Mouse (Mus musculus): ENCODE results near the gene Zfp1.
A peak's percentile ranks its signal among the peaks of the same experiment; 100 is the strongest.

The Zfp1 gene

DNA sequence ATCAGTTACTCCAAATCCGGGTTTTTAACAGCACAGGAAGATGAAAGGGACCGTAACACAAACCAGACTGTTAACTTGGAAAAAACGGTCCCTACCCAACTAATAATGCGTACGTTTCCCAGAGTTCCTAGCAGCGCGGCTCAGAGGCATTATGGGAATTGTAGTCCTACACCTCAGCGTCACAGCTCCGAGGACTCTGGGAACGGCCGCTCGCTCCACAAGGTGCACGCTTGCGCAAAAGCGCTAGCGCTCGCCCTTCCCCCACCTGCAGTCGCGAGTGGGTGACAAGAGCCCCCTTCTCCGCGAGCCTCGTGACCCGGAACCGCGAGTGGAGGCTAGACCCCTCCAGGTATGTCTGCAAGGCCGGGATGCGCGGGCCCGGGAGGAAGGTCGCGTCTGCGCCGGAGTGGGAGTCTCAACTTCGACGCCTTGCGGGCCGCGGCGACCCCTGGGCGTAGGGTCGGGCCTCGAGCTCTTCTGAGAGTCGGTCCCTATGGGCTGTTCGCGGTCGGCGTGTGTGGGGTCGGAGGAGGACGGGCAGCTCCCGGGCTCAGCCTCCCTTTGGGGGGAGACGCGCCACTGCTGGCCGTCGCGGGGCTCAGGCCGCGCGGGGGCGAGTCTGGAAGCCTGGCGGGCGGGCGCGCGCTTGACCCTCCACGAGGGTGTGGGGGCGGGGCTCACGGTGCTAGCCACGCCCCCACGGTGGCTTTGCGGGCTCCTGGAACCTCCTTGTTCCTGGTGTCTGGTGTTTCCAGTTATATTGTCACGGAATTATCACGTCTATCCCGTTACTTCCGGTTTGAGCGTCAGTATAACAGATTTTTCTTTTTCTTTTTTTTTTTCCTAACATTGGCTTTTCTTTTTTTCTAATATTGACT, at the start of gene Zfp1:
Gene Zfp1 (plus strand): TSS at position 138 of the 878 bp plus-strand sequence.
- DNase-seq (ENCODE audit: low spot score), result peak; percentile 90

DNA sequence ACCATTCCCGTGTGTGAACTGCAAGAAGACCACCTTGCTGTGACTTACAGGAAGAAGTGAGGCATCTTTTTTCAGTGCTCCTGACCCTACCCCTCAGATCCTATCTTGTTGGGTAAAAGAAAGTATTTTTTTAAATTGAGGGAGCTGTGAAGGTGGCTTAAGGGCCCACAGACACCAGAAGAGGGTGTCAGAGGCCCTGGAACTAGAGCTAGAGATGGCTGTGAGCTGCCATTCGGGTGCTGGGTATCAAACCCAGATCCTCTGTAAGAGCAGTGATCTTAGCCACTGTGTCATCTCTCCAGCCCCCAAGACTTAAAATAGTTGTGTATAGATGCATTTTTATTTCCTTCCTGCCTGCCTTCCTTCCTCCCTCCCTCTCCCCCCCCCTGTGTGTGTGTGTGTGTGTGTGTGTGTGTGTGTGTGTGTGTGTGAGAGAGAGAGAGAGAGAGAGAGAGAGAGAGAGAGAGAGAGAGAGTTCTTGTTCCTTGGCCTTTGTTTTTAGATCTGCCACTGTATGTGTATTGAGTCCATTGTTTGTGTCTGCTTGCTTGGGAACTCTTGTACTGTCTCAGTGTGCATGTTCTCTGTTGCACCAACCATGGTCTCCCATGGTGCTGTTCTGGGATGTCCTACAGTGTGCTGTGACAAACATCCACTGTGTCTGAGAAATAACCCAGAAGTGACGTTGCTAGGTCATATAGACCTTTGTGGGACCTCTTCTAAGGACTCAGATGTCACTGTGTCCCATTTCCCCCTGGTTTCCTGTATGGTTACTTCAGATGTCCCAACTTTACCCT, 49.0 kb upstream of the Zfp1 start:
- no peak for DNase-seq (ENCODE audit: low spot score)

GRCm38 (mm10) chr8:111594951-111595350, 48.2 kb upstream of the Zfp1 start:
- DNase-seq (ENCODE audit: low spot score), result no peak

GRCm38 (mm10) chr8:111595712-111596484, 47.3 kb upstream of the Zfp1 start:
- DNase-seq (ENCODE audit: low spot score), result no peak

DNA sequence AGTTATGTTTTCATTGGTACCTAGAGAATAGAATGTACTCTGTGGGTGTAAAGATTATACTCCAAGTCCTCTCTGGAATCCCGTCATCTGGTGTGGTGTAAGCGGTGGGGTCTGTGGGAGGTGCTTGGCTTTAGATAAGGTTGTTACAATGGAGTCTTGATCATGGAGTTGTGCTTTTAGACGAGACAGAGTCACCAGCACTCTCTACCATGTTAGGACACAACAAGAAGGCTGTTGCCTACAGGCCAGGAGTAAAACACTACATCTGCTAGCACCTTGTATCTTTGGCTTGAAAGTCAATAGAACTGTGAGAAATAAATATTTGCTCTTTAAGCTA, 46.7 kb upstream of the Zfp1 start:
- no peak for DNase-seq (ENCODE audit: low spot score)

DNA sequence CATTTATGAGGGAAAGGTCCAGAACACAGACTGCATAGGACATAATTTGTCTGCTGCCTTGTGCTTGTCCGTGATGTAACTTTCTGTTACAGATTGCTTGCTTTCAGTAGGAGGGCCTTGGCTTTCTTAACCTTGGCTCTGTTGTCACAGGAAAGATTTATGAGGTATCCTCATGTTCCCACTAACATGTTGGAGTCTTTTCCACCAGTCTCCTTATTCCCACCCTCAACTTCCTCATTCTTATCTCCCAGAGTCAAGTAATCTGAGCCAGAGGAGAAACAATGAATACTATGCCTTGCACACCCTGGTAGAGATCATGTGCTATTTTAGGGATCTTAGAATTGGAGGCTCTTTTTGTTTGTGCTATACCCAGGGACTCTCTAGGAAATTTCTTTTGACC, 45.9 kb upstream of the Zfp1 start:
- DNase-seq (ENCODE audit: low spot score), result no peak

GRCm38 (mm10) chr8:111599707-111600444, 43.3 kb upstream of the Zfp1 start:
- DNase-seq (ENCODE audit: low spot score), result no peak

GRCm38 (mm10) chr8:111602050-111602449, 41.2 kb upstream of the Zfp1 start:
- no peak for DNase-seq (ENCODE audit: low spot score)

- DNase-seq (ENCODE audit: low spot score), result no peak
These were observed 38.2 kb upstream of the Zfp1 start for GRCm38 (mm10) chr8:111604986-111605385.

GRCm38 (mm10) chr8:111606961-111607360, 36.2 kb upstream of the Zfp1 start:
- no peak for DNase-seq (ENCODE audit: low spot score)

DNA sequence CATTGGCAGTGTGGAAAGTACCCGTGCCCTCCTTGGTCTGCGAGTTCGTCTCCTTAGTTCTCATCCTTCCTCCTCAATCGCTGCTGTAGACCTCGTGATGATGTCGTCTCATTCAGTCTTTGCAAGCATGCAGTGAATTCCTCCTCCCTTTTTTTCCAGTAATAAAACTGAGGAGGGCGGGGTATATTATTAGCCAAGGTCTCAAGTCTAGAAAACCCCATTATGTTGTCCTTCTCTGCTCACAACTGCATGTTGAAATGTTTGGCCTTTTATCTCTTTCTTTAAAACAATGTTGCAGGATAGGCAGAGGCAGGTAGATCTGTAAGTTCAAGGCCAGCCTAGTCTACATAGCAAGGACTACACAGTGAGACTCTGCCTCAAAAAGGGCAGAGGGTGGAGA, 35.8 kb upstream of the Zfp1 start:
- no peak for DNase-seq (ENCODE audit: low spot score)

DNA sequence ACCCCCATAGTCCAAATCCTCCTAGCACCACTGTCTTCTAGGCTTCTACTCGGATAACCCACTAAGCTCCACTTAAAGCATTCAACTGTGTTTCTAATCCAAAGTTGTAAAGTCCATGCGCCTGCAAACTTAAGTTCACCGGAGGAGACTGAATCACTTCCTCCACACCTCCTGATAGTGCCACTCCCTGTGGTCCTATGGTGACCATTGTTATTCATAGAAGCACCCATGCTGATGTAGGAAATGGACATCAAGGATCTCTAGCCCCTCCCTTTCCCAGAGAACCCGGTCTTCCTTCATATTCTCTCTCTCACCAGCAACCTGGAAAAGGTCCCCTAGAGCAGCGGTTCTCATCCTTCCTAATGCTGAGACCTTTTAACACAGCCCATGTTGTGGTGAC, 30.0 kb upstream of the Zfp1 start:
- DNase-seq (ENCODE audit: low spot score), result no peak

DNA sequence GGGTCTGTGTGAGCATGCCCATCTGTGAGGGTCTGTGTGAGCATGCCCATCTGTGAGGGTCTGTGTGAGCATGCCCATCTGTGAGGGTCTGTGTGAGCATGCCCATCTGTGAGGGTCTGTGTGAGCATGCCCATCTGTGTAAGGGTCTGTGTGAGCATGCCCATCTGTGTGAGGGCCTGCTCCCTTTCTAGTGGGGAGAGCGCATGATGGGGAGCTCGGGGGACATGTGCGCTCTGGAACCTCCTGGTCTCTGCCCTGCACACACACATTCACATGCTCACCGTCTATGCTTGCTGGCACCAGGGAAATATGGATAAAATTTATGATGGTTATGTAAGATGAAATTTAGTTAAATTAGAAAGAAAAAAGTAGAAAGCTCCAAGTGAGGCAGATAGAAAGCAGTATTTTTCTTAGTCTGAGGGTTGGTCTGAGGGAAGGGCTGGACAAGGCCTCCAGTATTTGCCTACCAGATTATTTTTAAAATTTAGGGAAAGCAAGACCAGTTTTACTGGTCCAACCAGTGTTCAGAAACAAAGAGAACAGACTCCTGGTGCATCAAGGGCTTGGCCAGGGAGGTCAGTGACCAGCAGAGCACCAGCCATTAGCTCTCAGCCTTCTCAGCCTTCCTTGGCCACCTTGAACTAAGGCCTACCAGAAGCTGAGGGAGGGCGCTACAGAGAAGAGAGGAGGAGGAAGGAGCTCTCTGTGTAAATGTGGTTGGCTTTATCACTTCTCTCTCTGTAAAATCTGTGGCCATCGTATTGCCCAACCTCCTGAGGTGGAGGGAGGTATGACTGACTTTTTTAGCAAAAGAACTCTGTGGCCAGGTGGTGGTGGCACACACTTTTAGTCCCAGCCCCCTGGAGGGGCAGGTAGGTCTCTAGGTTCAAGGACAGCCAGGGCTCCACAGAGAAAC, 28.2 kb upstream of the Zfp1 start:
- DNase-seq (ENCODE audit: low spot score), result no peak

DNA sequence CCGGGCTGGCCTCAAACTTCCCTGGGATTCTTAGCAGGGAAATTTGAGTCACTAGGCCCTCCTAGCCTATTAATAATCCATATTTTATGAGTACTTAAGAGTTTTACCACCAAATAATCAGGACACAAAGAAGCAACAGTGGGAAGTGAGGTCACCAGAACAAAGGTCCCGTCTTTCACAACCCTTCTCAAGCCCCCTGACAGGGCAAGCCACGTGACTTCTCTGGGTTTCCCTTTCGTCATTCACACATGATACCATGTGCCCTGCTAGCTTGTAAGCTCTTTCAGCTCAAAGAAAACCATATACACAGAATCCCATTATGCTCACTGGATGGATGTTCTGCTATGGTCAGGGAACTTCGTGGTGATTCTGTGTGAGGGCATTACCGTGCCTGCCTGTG, 25.4 kb upstream of the Zfp1 start:
- DNase-seq (ENCODE audit: low spot score), result no peak

DNA sequence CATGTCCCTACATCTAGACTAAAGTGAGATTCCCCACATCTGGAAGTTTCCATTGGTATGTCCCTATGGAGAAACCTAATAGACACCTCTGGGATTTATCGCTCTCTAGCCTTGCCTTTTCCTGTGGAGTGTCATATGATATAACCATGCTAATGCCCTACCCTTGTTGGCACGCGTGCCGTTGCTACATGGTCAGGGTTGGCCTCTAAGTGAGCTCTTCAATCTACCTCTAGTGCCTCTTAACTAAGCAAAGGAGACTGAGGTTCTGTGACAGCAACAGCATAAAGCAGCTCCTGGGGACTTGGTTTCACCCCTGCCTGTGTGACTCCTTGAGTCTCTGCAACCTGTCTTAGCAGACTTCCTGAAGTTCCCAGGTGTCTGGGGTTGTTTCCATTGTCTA, 24.9 kb upstream of the Zfp1 start:
- no peak for DNase-seq (ENCODE audit: low spot score)

GRCm38 (mm10) chr8:111619936-111620335, 23.3 kb upstream of the Zfp1 start:
- peak; percentile 32 for DNase-seq (ENCODE audit: low spot score)

DNA sequence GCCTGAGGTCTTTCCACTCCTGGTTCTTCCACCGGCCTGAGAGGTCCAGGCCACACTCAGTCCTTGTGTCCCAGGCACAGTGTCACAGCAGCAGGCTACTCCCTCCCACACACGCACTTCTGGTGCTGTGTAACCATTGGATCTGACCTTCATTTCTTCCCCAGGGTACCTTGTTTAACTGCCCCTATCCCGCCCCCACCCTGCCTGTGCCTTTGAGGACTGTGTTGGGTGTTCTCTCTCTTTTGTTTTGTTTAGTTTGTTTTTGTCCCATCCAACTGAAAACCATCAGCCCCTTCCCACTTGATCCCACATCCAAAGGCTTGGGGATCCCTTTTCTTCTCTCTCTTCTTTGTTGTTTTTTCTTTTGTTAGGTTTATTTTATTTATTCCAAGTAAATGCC, 21.1 kb upstream of the Zfp1 start:
- DNase-seq (ENCODE audit: low spot score), result no peak

DNA sequence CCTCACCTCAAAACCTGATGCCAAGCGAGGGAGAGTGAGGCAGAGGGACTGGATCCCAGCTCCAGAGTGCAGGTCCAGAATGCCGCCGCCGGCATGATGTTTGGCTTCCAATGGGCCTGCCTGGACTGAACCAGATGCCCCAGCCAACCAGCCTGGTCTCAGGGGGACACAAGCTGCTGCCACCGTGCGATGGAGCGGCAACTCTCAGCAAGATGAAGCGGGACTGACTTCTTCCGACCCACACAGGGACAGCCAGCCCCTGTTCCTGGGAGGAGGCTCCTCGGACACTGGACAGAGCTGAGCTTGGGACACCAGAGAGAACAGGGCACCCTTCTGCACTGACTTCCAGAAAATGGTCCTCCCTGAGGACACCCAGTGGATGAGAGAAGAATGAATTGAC, 20.6 kb upstream of the Zfp1 start:
- peak; percentile 15 for DNase-seq (ENCODE audit: low spot score)

- peak; percentile 77 for DNase-seq (ENCODE audit: low spot score)
These were observed 18.9 kb upstream of the Zfp1 start for GRCm38 (mm10) chr8:111624081-111624852.

DNA sequence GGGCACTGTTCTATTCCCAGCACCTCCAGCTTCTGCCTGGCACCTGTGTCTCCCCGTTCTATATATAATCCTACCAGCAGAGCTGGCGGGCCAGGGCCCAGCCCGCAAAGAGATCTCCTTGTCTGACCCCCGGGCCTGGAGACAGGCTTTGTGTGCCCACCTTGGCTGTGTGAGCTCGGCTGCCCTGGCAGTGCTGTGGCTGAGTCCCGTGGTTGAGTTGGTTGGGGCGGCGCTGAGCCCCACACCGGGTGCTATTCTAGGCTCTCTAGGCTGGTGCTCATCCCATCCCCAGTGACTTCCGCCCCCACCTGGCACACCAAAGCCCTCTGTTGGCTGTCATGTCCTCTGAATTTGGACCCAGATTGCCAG, 18.4 kb upstream of the Zfp1 start:
- DNase-seq (ENCODE audit: low spot score), result peak; percentile 17

Data from ovary, postnatal 36 days (tissue).